Mouse (Mus musculus): ENCODE measurements around the gene Cdkn1b.

GRCm38 (mm10) chr6:134925673-134926337, 5.6 kb downstream of the Cdkn1b start:
- TF ChIP-seq GATA1 (IDR thresholded peaks at IDR 0.05; ENCODE audit: borderline replicate concordance, low read length) (no peak), FLI1 (IDR thresholded peaks at IDR 0.05; ENCODE audit: low read length) (no peak)

All from megakaryocyte, embryonic 14.5 days (primary cell).